Mouse (Mus musculus): ENCODE data around the gene Dnaaf2.

DNA sequence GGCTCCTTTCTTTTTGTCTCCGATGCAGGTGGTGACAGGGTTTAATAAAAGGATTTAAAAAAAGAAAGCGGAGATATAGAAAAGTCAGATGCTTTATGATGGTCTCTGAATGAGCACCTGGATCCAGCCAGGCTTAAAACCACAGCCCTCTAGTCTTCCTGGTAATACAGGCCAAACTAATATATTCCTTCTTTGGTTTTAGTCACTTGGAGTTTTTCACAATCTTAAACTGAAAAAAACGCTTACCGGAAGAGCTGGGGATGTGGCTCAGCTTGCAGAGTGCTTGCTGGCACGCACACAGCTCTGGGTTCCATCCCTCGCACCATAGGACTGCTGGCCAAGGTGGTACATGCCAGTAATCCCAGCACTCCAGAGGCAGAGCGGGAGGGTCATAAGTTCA, 18.4 kb upstream of the Dnaaf2 start:
- TF ChIP-seq CTCF (IDR thresholded peaks at IDR 0.05) (no peak), POLR2A (IDR thresholded peaks at IDR 0.05; ENCODE audit: insufficient read depth, low read depth, low read length) (no peak), EP300 (IDR thresholded peaks at IDR 0.05; ENCODE audit: insufficient read depth, low read depth, low read length) (no peak)
